Mouse (Mus musculus): ENCODE measurements around the gene Fbxw8.

DNA sequence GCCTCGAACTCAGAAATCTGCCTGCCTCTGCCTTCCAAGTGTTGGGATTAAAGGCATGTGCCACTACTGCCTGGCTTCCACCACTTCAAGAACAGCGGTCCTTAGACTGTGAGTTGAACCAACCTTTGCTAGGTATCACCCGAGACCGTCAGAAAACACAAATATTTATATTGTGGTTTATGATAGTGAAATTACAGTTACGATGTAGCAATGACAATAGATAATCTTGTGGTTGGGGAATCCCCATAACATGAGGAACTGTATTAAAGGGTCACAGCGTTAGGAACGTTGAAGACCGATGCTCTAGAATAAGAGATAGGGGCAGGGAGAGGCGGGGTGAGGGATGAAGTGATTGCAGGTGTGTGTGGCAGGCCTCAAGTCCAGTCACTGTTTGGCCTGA is 109.9 kb downstream of the Fbxw8 start:
- TF ChIP-seq CTCF (IDR thresholded peaks at IDR 0.05; ENCODE audit: extremely low read depth, insufficient read length, insufficient replicate concordance, low read depth, low read length) (no peak), POLR2A (IDR thresholded peaks at IDR 0.05; ENCODE audit: low read depth, low read length) (no peak)
